Mouse (Mus musculus): Measurements from ENCODE around the gene Atp6v1g3. TPM values are rescaled to one million over a fixed set of nuclear protein-coding genes. Genes with fewer than 3 reads are reported as not detected.

The Atp6v1g3 gene
- total and polyA plus RNA-seq, 3 experiments = not detected

- 51% methylated on average over 2 of the region's 2 CpGs for WGBS
- TF ChIP-seq POLR2A (IDR thresholded peaks at IDR 0.05; ENCODE audit: insufficient read depth, low read depth, low read length) = no peak
- no peak for TF ChIP-seq CTCF (IDR thresholded peaks at IDR 0.05)
- no peak for TF ChIP-seq EP300 (IDR thresholded peaks at IDR 0.05; ENCODE audit: insufficient read depth, low read depth, low read length)
- H3K27ac ChIP-seq = no peak overlapping the region
- H3K36me3 ChIP-seq (ENCODE audit: control insufficient read depth, insufficient read depth, low read length) = no peaks in the 10 kb centered on the region
- no peak for DNase-seq
- no peak overlapping the region for H3K4me3 ChIP-seq
- H3K27me3 ChIP-seq (ENCODE audit: control insufficient read depth, insufficient read depth, low read length) = no peaks in the 10 kb centered on the region
- H3K79me2 ChIP-seq (replicated peaks; ENCODE audit: control insufficient read depth, insufficient read depth, low read length) = no peaks in the 10 kb centered on the region
- intact Hi-C loops (cut with DNase I) = loop anchor here (5.0 to 10.0 kb wide), 4 partner anchors 161 to 508 kb away; no protein-coding TSS in a partner anchor
- no peak overlapping the region for H3K9ac ChIP-seq (ENCODE audit: low read depth, low read length)
- no peaks in the 10 kb centered on the region; the same call in none of the 2 replicates for H3K4me1 ChIP-seq (ENCODE audit: control insufficient read depth, insufficient read depth, low read length)
Observed at GRCm38 (mm10) chr1:138326566-138326965, 53.0 kb downstream of the Atp6v1g3 start.

- no peak for TF ChIP-seq CTCF (IDR thresholded peaks at IDR 0.05)
- H3K27me3 ChIP-seq (ENCODE audit: control insufficient read depth, insufficient read depth, low read length) = no peaks in the 10 kb centered on the region
- 37% methylated on average over 18 of the region's 18 CpGs for WGBS
- H3K27ac ChIP-seq = peak overlapping the region; percentile 17; the same call in 1 of the 2 replicates
- no peak for DNase-seq
- no peak overlapping the region for H3K9ac ChIP-seq (ENCODE audit: low read depth, low read length)
- no peak overlapping the region for H3K4me3 ChIP-seq
- no peaks in the 10 kb centered on the region; the same call in none of the 2 replicates for H3K4me1 ChIP-seq (ENCODE audit: control insufficient read depth, insufficient read depth, low read length)
- H3K36me3 ChIP-seq (ENCODE audit: control insufficient read depth, insufficient read depth, low read length) = no peaks in the 10 kb centered on the region
- intact Hi-C loops (cut with DNase I) = loop anchor here (1.0 to 10.0 kb wide), 6 partner anchors 160 to 507 kb away; no protein-coding TSS in a partner anchor
- no peaks in the 10 kb centered on the region for H3K79me2 ChIP-seq (replicated peaks; ENCODE audit: control insufficient read depth, insufficient read depth, low read length)
Observed at GRCm38 (mm10) chr1:138327466-138328245, 54.1 kb downstream of the Atp6v1g3 start.

GRCm38 (mm10) chr1:138328320-138328719 is 54.8 kb downstream of the Atp6v1g3 start:
- no peak for DNase-seq

GRCm38 (mm10) chr1:138330556-138330955 is 57.0 kb downstream of the Atp6v1g3 start:
- Histone ChIP-seq H3K27ac (no peak overlapping the region), H3K9ac (ENCODE audit: low read depth, low read length) (no peak overlapping the region), H3K79me2 (replicated peaks; ENCODE audit: control insufficient read depth, insufficient read depth, low read length) (no peaks in the 10 kb centered on the region), H3K36me3 (ENCODE audit: control insufficient read depth, insufficient read depth, low read length) (no peaks in the 10 kb centered on the region), H3K4me3 (no peak overlapping the region), H3K27me3 (ENCODE audit: control insufficient read depth, insufficient read depth, low read length) (no peaks in the 10 kb centered on the region), H3K4me1 (ENCODE audit: control insufficient read depth, insufficient read depth, low read length) (no peaks in the 10 kb centered on the region; the same call in none of the 2 replicates)
- DNase-seq = no peak
- TF ChIP-seq POLR2A (IDR thresholded peaks at IDR 0.05; ENCODE audit: insufficient read depth, low read depth, low read length) = no peak
- no peak for TF ChIP-seq EP300 (IDR thresholded peaks at IDR 0.05; ENCODE audit: insufficient read depth, low read depth, low read length)
- TF ChIP-seq CTCF (IDR thresholded peaks at IDR 0.05) = no peak
- intact Hi-C loops (cut with DNase I) = no loop called here
- WGBS = 93% methylated on average over 2 of the region's 2 CpGs

More at GRCm38 (mm10) chr1:138328320-138328719, 54.8 kb downstream of the Atp6v1g3 start:
- intact Hi-C loops (cut with DNase I) = loop anchor here (1.0 to 10.0 kb wide), 6 partner anchors 159 to 506 kb away; no protein-coding TSS in a partner anchor
- Histone ChIP-seq H3K9ac (ENCODE audit: low read depth, low read length) (no peak overlapping the region), H3K79me2 (replicated peaks; ENCODE audit: control insufficient read depth, insufficient read depth, low read length) (no peaks in the 10 kb centered on the region), H3K36me3 (ENCODE audit: control insufficient read depth, insufficient read depth, low read length) (no peaks in the 10 kb centered on the region), H3K4me1 (ENCODE audit: control insufficient read depth, insufficient read depth, low read length) (no peaks in the 10 kb centered on the region; the same call in none of the 2 replicates), H3K4me3 (peak overlapping the region; percentile 26; the same call in 1 of the 2 replicates), H3K27me3 (ENCODE audit: control insufficient read depth, insufficient read depth, low read length) (no peaks in the 10 kb centered on the region), H3K27ac (peak overlapping the region; percentile 9; the same call in 1 of the 2 replicates)
- TF ChIP-seq CTCF (IDR thresholded peaks at IDR 0.05) = peak; percentile 92
- TF ChIP-seq EP300 (IDR thresholded peaks at IDR 0.05; ENCODE audit: insufficient read depth, low read depth, low read length) = no peak
- WGBS = 5% methylated on average over 12 of the region's 12 CpGs

GRCm38 (mm10) chr1:138331596-138331995 is 58.1 kb downstream of the Atp6v1g3 start:
- WGBS = 49% methylated on average over 4 of the region's 4 CpGs
- Histone ChIP-seq H3K27ac (no peak overlapping the region), H3K79me2 (replicated peaks; ENCODE audit: control insufficient read depth, insufficient read depth, low read length) (no peaks in the 10 kb centered on the region), H3K9ac (ENCODE audit: low read depth, low read length) (no peak overlapping the region), H3K36me3 (ENCODE audit: control insufficient read depth, insufficient read depth, low read length) (no peaks in the 10 kb centered on the region), H3K27me3 (ENCODE audit: control insufficient read depth, insufficient read depth, low read length) (no peaks in the 10 kb centered on the region), H3K4me1 (ENCODE audit: control insufficient read depth, insufficient read depth, low read length) (no peaks in the 10 kb centered on the region; the same call in none of the 2 replicates), H3K4me3 (no peak overlapping the region)
- DNase-seq = no peak
- intact Hi-C loops (cut with DNase I) = no loop called here
- TF ChIP-seq EP300 (IDR thresholded peaks at IDR 0.05; ENCODE audit: insufficient read depth, low read depth, low read length) = no peak
- TF ChIP-seq POLR2A (IDR thresholded peaks at IDR 0.05; ENCODE audit: insufficient read depth, low read depth, low read length) = no peak
- TF ChIP-seq CTCF (IDR thresholded peaks at IDR 0.05) = no peak

GRCm38 (mm10) chr1:138334701-138335100 is 61.2 kb downstream of the Atp6v1g3 start:
- Histone ChIP-seq H3K27me3 (ENCODE audit: control insufficient read depth, insufficient read depth, low read length) (no peaks in the 10 kb centered on the region), H3K79me2 (replicated peaks; ENCODE audit: control insufficient read depth, insufficient read depth, low read length) (no peaks in the 10 kb centered on the region), H3K4me1 (ENCODE audit: control insufficient read depth, insufficient read depth, low read length) (no peaks in the 10 kb centered on the region; the same call in 1 of the 2 replicates), H3K36me3 (ENCODE audit: control insufficient read depth, insufficient read depth, low read length) (no peaks in the 10 kb centered on the region), H3K4me3 (no peak overlapping the region), H3K27ac (no peak overlapping the region), H3K9ac (ENCODE audit: low read depth, low read length) (no peak overlapping the region)
- WGBS = 47% methylated on average over 2 of the region's 2 CpGs
- TF ChIP-seq CTCF (IDR thresholded peaks at IDR 0.05) = no peak
- TF ChIP-seq EP300 (IDR thresholded peaks at IDR 0.05; ENCODE audit: insufficient read depth, low read depth, low read length) = no peak
- no peak for TF ChIP-seq POLR2A (IDR thresholded peaks at IDR 0.05; ENCODE audit: insufficient read depth, low read depth, low read length)
- DNase-seq = no peak
- intact Hi-C loops (cut with DNase I) = no loop called here
